Mouse (Mus musculus): ENCODE measurements around the gene Adra1d. TPM values are rescaled to one million over a fixed set of nuclear protein-coding genes. Genes with fewer than 3 reads are reported as not detected.

The Adra1d gene
- polyA plus RNA-seq, 1 experiment from 2014 or later, result 0.14 TPM

- no peak for ATAC-seq (replicated peaks; ENCODE audit: insufficient number of reproducible peaks, low FRiP score, low TSS enrichment, low read depth)
- H3K36me3 ChIP-seq (replicated peaks; ENCODE audit: control insufficient read depth, insufficient read depth, low read depth, low read length), result no peaks in the 10 kb centered on the region
- no peak for DNase-seq (ENCODE audit: low spot score)
- H3K9ac ChIP-seq (replicated peaks; ENCODE audit: low read length), result no peak overlapping the region
- H3K4me3 ChIP-seq (ENCODE audit: low read depth, low read length), result no peak overlapping the region
- peaks cover 6% of the 10 kb centered on the region for H3K4me1 ChIP-seq (ENCODE audit: control insufficient read depth, insufficient read depth, low read length)
- no peak overlapping the region for H3K27ac ChIP-seq (replicated peaks; ENCODE audit: low read depth, low read length)
- H3K27me3 ChIP-seq (ENCODE audit: control insufficient read depth, insufficient read depth, low read length), result peaks cover 50% of the 10 kb centered on the region
- 57% methylated on average over 2 of the region's 2 CpGs for WGBS
- no peak overlapping the region for H3K4me2 ChIP-seq (ENCODE audit: low read depth, low read length)
- H3K9me3 ChIP-seq (replicated peaks; ENCODE audit: control insufficient read depth, low read length), result no peaks in the 10 kb centered on the region
These were observed 1.7 kb downstream of the Adra1d start for GRCm38 (mm10) chr2:131560205-131560919.

GRCm38 (mm10) chr2:131557896-131558295 lies 4.2 kb downstream of the Adra1d start:
- Histone ChIP-seq H3K9me3 (replicated peaks; ENCODE audit: control insufficient read depth, low read length) (no peaks in the 10 kb centered on the region), H3K36me3 (replicated peaks; ENCODE audit: control insufficient read depth, insufficient read depth, low read depth, low read length) (no peaks in the 10 kb centered on the region), H3K4me2 (ENCODE audit: low read depth, low read length) (no peak overlapping the region), H3K9ac (replicated peaks; ENCODE audit: low read length) (no peak overlapping the region), H3K4me1 (ENCODE audit: control insufficient read depth, insufficient read depth, low read length) (peaks cover 6% of the 10 kb centered on the region), H3K27ac (replicated peaks; ENCODE audit: low read depth, low read length) (no peak overlapping the region), H3K4me3 (ENCODE audit: low read depth, low read length) (no peak overlapping the region), H3K27me3 (ENCODE audit: control insufficient read depth, insufficient read depth, low read length) (peaks cover 39% of the 10 kb centered on the region)
- DNase-seq (ENCODE audit: low spot score) (no peak), ATAC-seq (replicated peaks; ENCODE audit: insufficient number of reproducible peaks, low FRiP score, low TSS enrichment, low read depth) (no peak)
- 79% methylated on average over 2 of the region's 2 CpGs for WGBS

- Histone ChIP-seq H3K9me3 (replicated peaks; ENCODE audit: control insufficient read depth, low read length) (no peaks in the 10 kb centered on the region), H3K27me3 (ENCODE audit: control insufficient read depth, insufficient read depth, low read length) (peaks cover 10% of the 10 kb centered on the region; the same call in 1 of the 2 replicates), H3K4me1 (ENCODE audit: control insufficient read depth, insufficient read depth, low read length) (no peaks in the 10 kb centered on the region), H3K4me3 (ENCODE audit: low read depth, low read length) (no peak overlapping the region), H3K4me2 (ENCODE audit: low read depth, low read length) (no peak overlapping the region), H3K9ac (replicated peaks; ENCODE audit: low read length) (no peak overlapping the region), H3K36me3 (replicated peaks; ENCODE audit: control insufficient read depth, insufficient read depth, low read depth, low read length) (no peaks in the 10 kb centered on the region), H3K27ac (replicated peaks; ENCODE audit: low read depth, low read length) (no peak overlapping the region)
- DNase-seq (ENCODE audit: low spot score), result no peak
- ATAC-seq (replicated peaks; ENCODE audit: insufficient number of reproducible peaks, low FRiP score, low TSS enrichment, low read depth), result no peak
- WGBS, result 28% methylated on average over 9 of the region's 9 CpGs
These were observed 9.2 kb downstream of the Adra1d start for GRCm38 (mm10) chr2:131552736-131553400.

- Histone ChIP-seq H3K4me2 (ENCODE audit: low read depth, low read length) (no peak overlapping the region), H3K27me3 (ENCODE audit: control insufficient read depth, insufficient read depth, low read length) (peaks cover 17% of the 10 kb centered on the region), H3K36me3 (replicated peaks; ENCODE audit: control insufficient read depth, insufficient read depth, low read depth, low read length) (no peaks in the 10 kb centered on the region), H3K27ac (replicated peaks; ENCODE audit: low read depth, low read length) (no peak overlapping the region), H3K4me1 (ENCODE audit: control insufficient read depth, insufficient read depth, low read length) (no peaks in the 10 kb centered on the region), H3K9me3 (replicated peaks; ENCODE audit: control insufficient read depth, low read length) (no peaks in the 10 kb centered on the region), H3K9ac (replicated peaks; ENCODE audit: low read length) (no peak overlapping the region), H3K4me3 (ENCODE audit: low read depth, low read length) (no peak overlapping the region)
- no peak for ATAC-seq (replicated peaks; ENCODE audit: insufficient number of reproducible peaks, low FRiP score, low TSS enrichment, low read depth)
- WGBS, result 71% methylated on average over 7 of the region's 7 CpGs
- no peak for DNase-seq (ENCODE audit: low spot score)
These were observed 10.1 kb downstream of the Adra1d start for GRCm38 (mm10) chr2:131551701-131552620.

- H3K4me1 ChIP-seq (ENCODE audit: control insufficient read depth, insufficient read depth, low read length), result no peaks in the 10 kb centered on the region
- H3K9ac ChIP-seq (replicated peaks; ENCODE audit: low read length), result no peak overlapping the region
- H3K4me3 ChIP-seq (ENCODE audit: low read depth, low read length), result no peak overlapping the region
- H3K4me2 ChIP-seq (ENCODE audit: low read depth, low read length), result no peak overlapping the region
- H3K27me3 ChIP-seq (ENCODE audit: control insufficient read depth, insufficient read depth, low read length), result peaks cover 27% of the 10 kb centered on the region
- no peaks in the 10 kb centered on the region for H3K9me3 ChIP-seq (replicated peaks; ENCODE audit: control insufficient read depth, low read length)
- no peaks in the 10 kb centered on the region for H3K36me3 ChIP-seq (replicated peaks; ENCODE audit: control insufficient read depth, insufficient read depth, low read depth, low read length)
- WGBS, result 70% methylated on average over 2 of the region's 2 CpGs
- ATAC-seq (replicated peaks; ENCODE audit: insufficient number of reproducible peaks, low FRiP score, low TSS enrichment, low read depth) (no peak), DNase-seq (ENCODE audit: low spot score) (no peak)
- H3K27ac ChIP-seq (replicated peaks; ENCODE audit: low read depth, low read length), result no peak overlapping the region
These were observed 11.2 kb downstream of the Adra1d start for GRCm38 (mm10) chr2:131550906-131551305.

- no peak overlapping the region for H3K4me2 ChIP-seq (ENCODE audit: low read depth, low read length)
- 58% methylated on average over 2 of the region's 2 CpGs for WGBS
- H3K4me1 ChIP-seq (ENCODE audit: control insufficient read depth, insufficient read depth, low read length), result no peaks in the 10 kb centered on the region
- peaks cover 30% of the 10 kb centered on the region for H3K27me3 ChIP-seq (ENCODE audit: control insufficient read depth, insufficient read depth, low read length)
- no peak overlapping the region for H3K9ac ChIP-seq (replicated peaks; ENCODE audit: low read length)
- H3K4me3 ChIP-seq (ENCODE audit: low read depth, low read length), result no peak overlapping the region
- H3K27ac ChIP-seq (replicated peaks; ENCODE audit: low read depth, low read length), result no peak overlapping the region
- H3K36me3 ChIP-seq (replicated peaks; ENCODE audit: control insufficient read depth, insufficient read depth, low read depth, low read length), result no peaks in the 10 kb centered on the region
- DNase-seq (ENCODE audit: low spot score) (no peak), ATAC-seq (replicated peaks; ENCODE audit: insufficient number of reproducible peaks, low FRiP score, low TSS enrichment, low read depth) (no peak)
- no peaks in the 10 kb centered on the region for H3K9me3 ChIP-seq (replicated peaks; ENCODE audit: control insufficient read depth, low read length)
These were observed 11.6 kb downstream of the Adra1d start for GRCm38 (mm10) chr2:131550474-131550873.

GRCm38 (mm10) chr2:131549090-131549489 lies 13.0 kb downstream of the Adra1d start:
- WGBS, result 87% methylated on average over 5 of the region's 5 CpGs
- H3K27ac ChIP-seq (replicated peaks; ENCODE audit: low read depth, low read length), result no peak overlapping the region
- DNase-seq (ENCODE audit: low spot score), result no peak
- ATAC-seq (replicated peaks; ENCODE audit: insufficient number of reproducible peaks, low FRiP score, low TSS enrichment, low read depth), result no peak
- H3K36me3 ChIP-seq (replicated peaks; ENCODE audit: control insufficient read depth, insufficient read depth, low read depth, low read length), result no peaks in the 10 kb centered on the region
- no peaks in the 10 kb centered on the region for H3K4me1 ChIP-seq (ENCODE audit: control insufficient read depth, insufficient read depth, low read length)
- no peaks in the 10 kb centered on the region for H3K9me3 ChIP-seq (replicated peaks; ENCODE audit: control insufficient read depth, low read length)
- no peak overlapping the region for H3K4me3 ChIP-seq (ENCODE audit: low read depth, low read length)
- H3K27me3 ChIP-seq (ENCODE audit: control insufficient read depth, insufficient read depth, low read length), result peaks cover 30% of the 10 kb centered on the region
- no peak overlapping the region for H3K9ac ChIP-seq (replicated peaks; ENCODE audit: low read length)
- no peak overlapping the region for H3K4me2 ChIP-seq (ENCODE audit: low read depth, low read length)

Measured in embryonic facial prominence, embryonic 11.5 days (tissue).